Mouse (Mus musculus): ENCODE results near the gene Cpeb4. TPM values are rescaled to one million over a fixed set of nuclear protein-coding genes. Genes with fewer than 3 reads are reported as not detected.
A peak's percentile ranks its signal among the peaks of the same experiment; 100 is the strongest.

Gene Cpeb4
- 1,203 and 1,240 TPM in 2 replicates for total RNA-seq (2015; ENCODE audit: low replicate concordance)
- total RNA-seq (2017; ENCODE audit: low replicate concordance) = 858 and 892 TPM in 2 replicates

GRCm38 (mm10) chr11:31871911-31872310 lies at the start of gene Cpeb4:
Gene Cpeb4, plus strand, starts transcription at chr11:31872211.
- no peak for ATAC-seq (replicated peaks; ENCODE audit: low FRiP score, poor library complexity, severe bottlenecking)

DNA sequence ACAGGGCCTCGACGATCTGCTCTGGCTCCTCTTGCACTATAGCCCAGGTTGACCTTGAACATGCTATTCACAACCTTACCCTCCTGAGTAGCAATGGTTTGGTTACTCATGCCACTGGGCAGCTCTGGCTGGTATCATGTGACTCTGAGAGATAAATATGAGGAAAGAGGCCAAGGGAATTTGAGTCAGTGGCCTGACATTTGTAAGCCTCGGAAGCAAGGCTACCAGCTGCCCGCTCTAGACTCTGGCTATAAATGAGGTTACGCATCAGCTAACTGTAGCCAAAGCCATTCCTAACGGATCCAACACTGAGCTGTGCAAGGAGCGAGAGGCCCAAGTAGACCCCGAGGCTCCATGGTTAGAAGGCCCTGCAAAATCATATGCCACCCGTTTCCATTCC lies 49.5 kb upstream of the Cpeb4 start:
- no peak for ATAC-seq (replicated peaks; ENCODE audit: low FRiP score, poor library complexity, severe bottlenecking)

GRCm38 (mm10) chr11:31823513-31823912 lies 48.5 kb upstream of the Cpeb4 start:
- no peak for ATAC-seq (replicated peaks; ENCODE audit: low FRiP score, poor library complexity, severe bottlenecking)

GRCm38 (mm10) chr11:31824504-31825166 lies 47.4 kb upstream of the Cpeb4 start:
- ATAC-seq (replicated peaks; ENCODE audit: low FRiP score, poor library complexity, severe bottlenecking) = peak; percentile 90

DNA sequence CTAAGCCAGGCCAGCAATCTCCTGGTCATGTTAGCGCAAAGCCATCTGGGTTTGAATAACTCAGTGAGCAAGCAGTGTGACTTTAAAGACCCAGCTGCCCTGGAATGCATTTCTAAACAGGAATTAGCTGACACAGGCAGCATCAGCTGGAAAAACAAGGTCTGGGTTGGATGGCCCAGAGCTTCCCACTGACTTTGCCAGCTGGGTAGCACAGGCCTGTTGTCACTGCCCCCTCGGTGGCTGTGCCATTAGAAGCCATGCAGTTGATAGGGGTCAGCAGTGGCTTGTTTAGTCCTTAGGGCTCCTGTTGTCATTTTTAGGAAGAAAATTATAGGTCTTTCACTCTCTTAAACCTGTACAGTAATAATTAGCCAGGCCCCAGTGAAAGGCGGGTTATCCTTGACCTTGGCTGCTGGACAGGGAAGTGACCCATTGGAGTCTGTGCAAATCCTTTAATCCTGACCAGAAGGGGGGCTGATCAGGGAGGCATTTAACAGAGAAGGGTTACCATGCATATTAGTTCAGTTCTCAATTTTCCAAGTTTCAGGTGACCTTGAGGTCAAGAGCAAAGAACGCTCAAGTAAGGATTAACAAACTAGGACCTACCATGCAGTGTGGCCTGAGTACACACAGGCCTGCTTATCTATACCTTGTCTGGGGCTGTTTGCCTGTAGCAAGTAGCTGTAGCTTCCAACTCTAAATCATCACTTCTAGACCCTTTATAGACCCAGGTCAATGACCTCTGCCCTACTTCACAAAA lies 43.8 kb upstream of the Cpeb4 start:
- no peak for ATAC-seq (replicated peaks; ENCODE audit: low FRiP score, poor library complexity, severe bottlenecking)

- no peak for ATAC-seq (replicated peaks; ENCODE audit: low FRiP score, poor library complexity, severe bottlenecking)
Observed at GRCm38 (mm10) chr11:31828771-31829072, 43.3 kb upstream of the Cpeb4 start.

GRCm38 (mm10) chr11:31830213-31831151 lies 41.5 kb upstream of the Cpeb4 start:
- no peak for ATAC-seq (replicated peaks; ENCODE audit: low FRiP score, poor library complexity, severe bottlenecking)

GRCm38 (mm10) chr11:31831451-31831850 lies 40.6 kb upstream of the Cpeb4 start:
- peak; percentile 60 for ATAC-seq (replicated peaks; ENCODE audit: low FRiP score, poor library complexity, severe bottlenecking)

- no peak for ATAC-seq (replicated peaks; ENCODE audit: low FRiP score, poor library complexity, severe bottlenecking)
Observed at GRCm38 (mm10) chr11:31831983-31832382, 40.0 kb upstream of the Cpeb4 start.

DNA sequence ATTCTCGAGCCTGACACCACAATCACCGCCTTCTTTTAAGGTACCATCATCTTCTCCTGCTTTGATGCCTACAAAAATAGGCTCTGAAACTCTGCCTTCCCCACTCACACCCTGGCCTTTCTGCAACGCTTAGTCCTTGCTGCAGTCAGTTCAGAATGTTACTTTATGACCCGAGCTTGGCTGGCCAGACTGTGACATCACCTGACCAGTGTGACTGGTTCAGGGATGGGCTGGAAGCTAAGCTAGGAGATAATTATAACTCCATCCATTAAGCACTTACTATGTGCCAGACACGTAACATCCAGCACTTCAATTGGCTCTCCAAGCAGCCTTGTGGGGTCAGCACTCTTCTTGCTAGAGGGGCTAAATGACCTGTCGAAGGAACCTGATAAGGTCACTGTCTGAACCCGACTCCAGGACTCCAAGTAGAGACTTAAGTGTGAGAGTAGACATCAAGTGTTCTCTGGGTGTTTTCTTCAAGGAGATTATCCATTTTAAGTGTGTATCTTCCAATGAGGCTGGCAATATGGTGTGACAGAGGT lies 39.5 kb upstream of the Cpeb4 start:
- ATAC-seq (replicated peaks; ENCODE audit: low FRiP score, poor library complexity, severe bottlenecking) = no peak

GRCm38 (mm10) chr11:31833506-31833905 lies 38.5 kb upstream of the Cpeb4 start:
- ATAC-seq (replicated peaks; ENCODE audit: low FRiP score, poor library complexity, severe bottlenecking) = no peak

- ATAC-seq (replicated peaks; ENCODE audit: low FRiP score, poor library complexity, severe bottlenecking) = peak; percentile 86
Observed at GRCm38 (mm10) chr11:31835352-31835751, 36.7 kb upstream of the Cpeb4 start.

GRCm38 (mm10) chr11:31837243-31837642 lies 34.8 kb upstream of the Cpeb4 start:
- ATAC-seq (replicated peaks; ENCODE audit: low FRiP score, poor library complexity, severe bottlenecking) = no peak

GRCm38 (mm10) chr11:31837753-31838152 lies 34.3 kb upstream of the Cpeb4 start:
- ATAC-seq (replicated peaks; ENCODE audit: low FRiP score, poor library complexity, severe bottlenecking) = no peak

- ATAC-seq (replicated peaks; ENCODE audit: low FRiP score, poor library complexity, severe bottlenecking) = no peak
Observed at GRCm38 (mm10) chr11:31838442-31839083, 33.4 kb upstream of the Cpeb4 start.

GRCm38 (mm10) chr11:31839084-31839460 lies 32.9 kb upstream of the Cpeb4 start:
- ATAC-seq (replicated peaks; ENCODE audit: low FRiP score, poor library complexity, severe bottlenecking) = no peak

GRCm38 (mm10) chr11:31842171-31842959 lies 29.6 kb upstream of the Cpeb4 start:
- no peak for ATAC-seq (replicated peaks; ENCODE audit: low FRiP score, poor library complexity, severe bottlenecking)

DNA sequence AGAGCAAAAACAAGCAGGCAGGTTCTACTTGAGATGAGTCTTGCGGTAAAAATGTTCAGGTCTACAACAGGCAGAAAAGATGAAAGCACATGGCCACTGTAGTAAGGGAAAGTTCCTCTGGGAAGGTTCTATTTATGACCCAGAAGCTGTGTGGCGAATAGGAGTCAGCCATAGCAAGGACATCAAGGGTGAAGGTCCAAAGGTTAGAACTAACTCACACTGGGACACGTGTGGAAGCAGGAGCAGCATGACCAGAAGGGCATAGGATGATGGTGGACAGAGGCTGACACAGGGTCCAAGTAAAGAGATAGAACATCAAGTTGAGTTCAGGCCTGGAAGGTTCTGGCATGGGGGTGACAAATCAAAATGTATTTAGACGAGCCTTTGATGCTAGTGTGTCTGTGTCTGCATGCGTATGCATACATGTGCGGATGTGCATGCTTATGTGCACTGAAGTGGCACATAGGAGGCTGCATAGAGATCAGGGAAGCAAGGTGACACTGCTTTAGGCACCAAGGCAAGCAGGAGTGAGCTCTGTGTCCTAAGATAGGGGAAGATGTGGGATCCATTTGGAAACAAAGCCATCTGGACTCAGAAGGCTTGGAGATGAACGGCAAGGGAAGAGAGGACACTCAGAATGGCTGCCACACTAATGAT lies 28.7 kb upstream of the Cpeb4 start:
- ATAC-seq (replicated peaks; ENCODE audit: low FRiP score, poor library complexity, severe bottlenecking) = peak; percentile 26

All from erythroblast, adult 5-6 weeks (primary cell).